Mouse (Mus musculus) kidney, postnatal 25 days (tissue): ENCODE results near the gene Htr2c.

Experiments
- DNase-seq, 2 experiments: peaks; one replicate each; pipeline ENCODE4 v3.0.0; 2021; ENCODE audit warnings: mixed read lengths in 2 of 2

Htr2c gene

GRCm38 (mm10) chrX:146962258-146962913, at the start of gene Htr2c:
Gene Htr2c, plus strand, starts transcription at chrX:146962513.
- no peak for DNase-seq

- DNase-seq, result no peak
Measured at GRCm38 (mm10) chrX:146928251-146928650, 34.1 kb upstream of the Htr2c start.

- no peak for DNase-seq
Measured at GRCm38 (mm10) chrX:146936332-146936731, 26.0 kb upstream of the Htr2c start.

- no peak for DNase-seq
Measured at GRCm38 (mm10) chrX:146946216-146946886, 16.0 kb upstream of the Htr2c start.

- no peak for DNase-seq
Measured at GRCm38 (mm10) chrX:146946996-146947395, 15.3 kb upstream of the Htr2c start.

GRCm38 (mm10) chrX:146958608-146959007, 3.7 kb upstream of the Htr2c start:
- DNase-seq, result no peak

GRCm38 (mm10) chrX:146959960-146960359, 2.4 kb upstream of the Htr2c start:
- DNase-seq, result no peak

- peak in 1 of 2 experiments; percentile 31 for DNase-seq
Measured at GRCm38 (mm10) chrX:146962914-146963547, 718 bp downstream of the Htr2c start.

GRCm38 (mm10) chrX:146979931-146980330, 17.6 kb downstream of the Htr2c start:
- DNase-seq, result peak in 1 of 2 experiments; percentile 3

- no peak for DNase-seq
Measured at GRCm38 (mm10) chrX:147055730-147056129, 93.4 kb downstream of the Htr2c start.

- DNase-seq, result no peak
Measured at GRCm38 (mm10) chrX:147071622-147072021, 109.3 kb downstream of the Htr2c start.

GRCm38 (mm10) chrX:147119155-147119554, 156.8 kb downstream of the Htr2c start:
- no peak for DNase-seq

- DNase-seq, result no peak
Measured at GRCm38 (mm10) chrX:147215251-147215650, 252.9 kb downstream of the Htr2c start.

- no peak for DNase-seq
Measured at GRCm38 (mm10) chrX:147217382-147218013, 255.2 kb downstream of the Htr2c start.

GRCm38 (mm10) chrX:147238806-147239542, 276.7 kb downstream of the Htr2c start:
- no peak for DNase-seq
